47 mouse cellular contexts compared by ENCODE assay signal in genomic region chr4:104855216-104855615, GRCm38 (mm10). TPM values are rescaled to one million over a fixed set of nuclear protein-coding genes. Genes with fewer than 3 reads are reported as not detected.
"Had no signal": no experiment of that assay in that cellular context is flagged by ENCODE, and none has a peak within 500 bp of the region (broad histone marks: within the 10 kb centered on the region; RNA-seq: fewer than 3 reads in every experiment).

No protein-coding gene starts in this region.

- H3K9ac ChIP-seq: limb, embryonic 12.5 days; limb, embryonic 13.5 days; limb, embryonic 15.5 days; liver, embryonic 12.5 days; liver, embryonic 13.5 days; liver, embryonic 14.5 days; liver, embryonic 15.5 days; liver, postnatal 0 days; lung, embryonic 14.5 days; lung, embryonic 15.5 days; midbrain, embryonic 12.5 days; midbrain, embryonic 13.5 days; midbrain, embryonic 15.5 days; neural tube, embryonic 12.5 days had no signal

- H3K4me2 ChIP-seq: limb, embryonic 12.5 days; limb, embryonic 13.5 days; limb, embryonic 15.5 days; liver, embryonic 11.5 days; liver, embryonic 12.5 days; liver, embryonic 13.5 days; liver, embryonic 15.5 days; lung, embryonic 14.5 days; lung, embryonic 15.5 days; midbrain, embryonic 11.5 days; midbrain, embryonic 12.5 days; midbrain, embryonic 13.5 days; midbrain, embryonic 15.5 days; neural tube, embryonic 12.5 days had no signal

- H3K9me3 ChIP-seq: limb, embryonic 10.5 days; limb, embryonic 12.5 days; limb, embryonic 13.5 days; limb, embryonic 15.5 days; liver, embryonic 12.5 days; liver, embryonic 13.5 days; liver, embryonic 15.5 days; lung, embryonic 15.5 days; midbrain, embryonic 10.5 days; midbrain, embryonic 12.5 days; midbrain, embryonic 13.5 days; midbrain, embryonic 15.5 days; neural tube, embryonic 12.5 days had no signal

- H3K4me3 ChIP-seq: limb, embryonic 10.5 days; limb, embryonic 12.5 days; limb, embryonic 13.5 days; limb, embryonic 15.5 days; liver, embryonic 12.5 days; liver, embryonic 13.5 days; liver, embryonic 15.5 days; lung, embryonic 15.5 days; megakaryocyte, embryonic 14.5 days; midbrain, embryonic 10.5 days; midbrain, embryonic 12.5 days; midbrain, embryonic 13.5 days; midbrain, embryonic 15.5 days; myocyte; neural tube, embryonic 12.5 days had no signal

- H3K27ac ChIP-seq: limb, embryonic 10.5 days; limb, embryonic 12.5 days; limb, embryonic 13.5 days; limb, embryonic 15.5 days; liver, embryonic 12.5 days; liver, embryonic 13.5 days; liver, embryonic 14.5 days; liver, embryonic 15.5 days; lung, embryonic 15.5 days; macrophage; midbrain, embryonic 10.5 days; midbrain, embryonic 12.5 days; midbrain, embryonic 13.5 days; midbrain, embryonic 15.5 days; neural tube, embryonic 12.5 days had no signal

- H3K4me1 ChIP-seq: limb, embryonic 10.5 days; limb, embryonic 12.5 days; limb, embryonic 13.5 days; limb, embryonic 15.5 days; liver, embryonic 12.5 days; liver, embryonic 13.5 days; liver, embryonic 15.5 days; lung, embryonic 15.5 days; megakaryocyte, embryonic 14.5 days; midbrain, embryonic 10.5 days; midbrain, embryonic 12.5 days; midbrain, embryonic 13.5 days; midbrain, embryonic 15.5 days; neural tube, embryonic 12.5 days had no signal

- H3K36me3 ChIP-seq: limb, embryonic 10.5 days; limb, embryonic 12.5 days; limb, embryonic 13.5 days; limb, embryonic 15.5 days; lung, embryonic 15.5 days; midbrain, embryonic 10.5 days; midbrain, embryonic 12.5 days; midbrain, embryonic 13.5 days; midbrain, embryonic 15.5 days; neural tube, embryonic 12.5 days had no signal

- ATAC-seq: liver, embryonic 12.5 days; liver, postnatal 0 days; lung, postnatal 0 days; midbrain, embryonic 13.5 days; midbrain, embryonic 15.5 days; midbrain, embryonic 16.5 days had no signal

- DNase-seq: left cerebral cortex, postnatal 4 days; liver; liver, embryonic 13.5 days; liver, postnatal 0 days; lung, adult 18-20 months; lung, adult 2 months; lung, embryonic 14.5 days; lung, postnatal 10 days; lung, postnatal 14 days; lung, postnatal 36 days; lung, postnatal 4 days; midbrain, embryonic 14.5 days had no signal

- H3K27me3 ChIP-seq: limb, embryonic 12.5 days; limb, embryonic 13.5 days; limb, embryonic 15.5 days; liver, embryonic 12.5 days; liver, embryonic 13.5 days; liver, embryonic 15.5 days; lung, embryonic 15.5 days; megakaryocyte, embryonic 14.5 days; midbrain, embryonic 12.5 days; midbrain, embryonic 13.5 days; midbrain, embryonic 15.5 days; neural tube, embryonic 12.5 days had no signal

RNA-seq across cellular contexts. Expression of gene Gm17662, which starts 1.9 kb away (rescaled TPM):
- total RNA-seq: left cerebral cortex, postnatal 10 days; left cerebral cortex, postnatal 14 days; left cerebral cortex, postnatal 25 days; left cerebral cortex, postnatal 36 days; left cerebral cortex, postnatal 4 days; liver, adult 2 months; megakaryocyte progenitor cell, adult 5-6 weeks; megakaryocyte, adult 5-6 weeks; megakaryocyte-erythroid progenitor cell, adult 5-6 weeks; midbrain, postnatal 0 days; monocyte, adult 5-6 weeks had no signal
- polyA plus RNA-seq: limb, embryonic 10.5 days; limb, embryonic 11.5 days; limb, embryonic 12.5 days; limb, embryonic 13.5 days; limb, embryonic 14.5 days; limb, embryonic 15.5 days; liver, adult 2 months; liver, embryonic 11.5 days; liver, embryonic 12.5 days; liver, embryonic 13.5 days; liver, embryonic 14.5 days; liver, embryonic 15.5 days; liver, embryonic 16.5 days; liver, postnatal 0 days; lung, adult 2 months; lung, embryonic 14.5 days; lung, embryonic 15.5 days; lung, embryonic 16.5 days; lung, postnatal 0 days; macrophage; midbrain, embryonic 10.5 days; midbrain, embryonic 11.5 days; midbrain, embryonic 12.5 days; midbrain, embryonic 13.5 days; midbrain, embryonic 14.5 days; midbrain, embryonic 15.5 days; midbrain, embryonic 16.5 days; midbrain, postnatal 0 days; myocyte; neural tube, embryonic 11.5 days; neural tube, embryonic 12.5 days had no signal

RNA-seq across cellular contexts. Expression of gene C8a, which starts 21.0 kb away (rescaled TPM):
- total RNA-seq: left cerebral cortex, postnatal 25 days; left cerebral cortex, postnatal 36 days; left cerebral cortex, postnatal 4 days; megakaryocyte progenitor cell, adult 5-6 weeks; megakaryocyte, adult 5-6 weeks; megakaryocyte-erythroid progenitor cell, adult 5-6 weeks; midbrain, postnatal 0 days; monocyte, adult 5-6 weeks had no signal
- polyA plus RNA-seq: limb, embryonic 10.5 days; limb, embryonic 11.5 days; limb, embryonic 12.5 days; limb, embryonic 13.5 days; lung, adult 2 months; lung, embryonic 14.5 days; lung, embryonic 15.5 days; lung, postnatal 0 days; macrophage; midbrain, embryonic 10.5 days; midbrain, embryonic 11.5 days; midbrain, embryonic 12.5 days; midbrain, embryonic 13.5 days; midbrain, embryonic 14.5 days; midbrain, embryonic 15.5 days; midbrain, embryonic 16.5 days; myocyte; neural tube, embryonic 11.5 days; neural tube, embryonic 12.5 days had no signal

RNA-seq across cellular contexts. Expression of gene Fyb2, which starts 58.0 kb away (rescaled TPM):
- total RNA-seq: megakaryocyte progenitor cell, adult 5-6 weeks; megakaryocyte, adult 5-6 weeks; megakaryocyte-erythroid progenitor cell, adult 5-6 weeks; monocyte, adult 5-6 weeks had no signal
- polyA plus RNA-seq: limb, embryonic 10.5 days; liver, embryonic 12.5 days; lung, embryonic 14.5 days; neural tube, embryonic 11.5 days had no signal
